Mouse (Mus musculus) hindbrain, embryonic 12.5 days (tissue): ENCODE measurements around the gene Syt13. TPM values are rescaled to one million over a fixed set of nuclear protein-coding genes. Genes with fewer than 3 reads are reported as not detected.

Source experiments
- ATAC-seq: fragments of 200-750 bp; cut with Nextera tagmentation; 2 replicates; pipeline ENCODE4 v1.8.0; 2017; ENCODE audit warnings: moderate TSS enrichment; ENCODE audit not compliant: low FRiP score
- H3K27ac ChIP-seq: fragments of 300-500 bp; sonication (generic); 2 replicates; pipeline ENCODE4 v1.5.1; 2016; ENCODE audit warnings: mild to moderate bottlenecking
- H3K27me3 ChIP-seq: fragments of 300-500 bp; sonication (generic); 2 replicates; pipeline ENCODE4 v1.6.1; 2016; ENCODE audit warnings: mild to moderate bottlenecking
- H3K36me3 ChIP-seq: fragments of 300-500 bp; sonication (generic); 2 replicates; pipeline ENCODE4 v1.6.1; 2016; ENCODE audit warnings: mild to moderate bottlenecking
- H3K4me1 ChIP-seq: fragments of 300-500 bp; sonication (generic); 2 replicates; pipeline ENCODE4 v1.6.1; 2016
- H3K4me2 ChIP-seq: fragments of 300-500 bp; sonication (generic); replicated peaks from 2 replicates; pipeline ENCODE4 v1.6.1; 2016; ENCODE audit warnings: mild to moderate bottlenecking
- H3K4me3 ChIP-seq: fragments of 300-500 bp; sonication (generic); 2 replicates; pipeline ENCODE4 v1.5.1; 2016; ENCODE audit warnings: mild to moderate bottlenecking
- H3K9ac ChIP-seq: fragments of 300-500 bp; sonication (generic); 2 replicates; pipeline ENCODE4 v1.6.1; 2016; ENCODE audit warnings: mild to moderate bottlenecking, moderate library complexity
- H3K9me3 ChIP-seq: fragments of 300-500 bp; sonication (generic); replicated peaks from 2 replicates; pipeline ENCODE4 v1.6.1; 2016; ENCODE audit warnings: mild to moderate bottlenecking
- WGBS: fragments of 180-500 bp; shearing (Covaris S2); methylation state at CpG from one replicate; pipeline ENCODE4 v1.1.7; 2016; 5-methylcytosine and 5-hydroxymethylcytosine counted together
- polyA plus RNA-seq: library from polyadenylated mRNA; unstranded; fragments of >200 nt; fragmentation: Nextera tagmentation; extraction: Ambion mirVana; gene quantifications from 2 replicates; pipeline ENCODE4 v1.2.1, GENCODE M21; 2016

Gene Syt13
- polyA plus RNA-seq, 1 experiment from 2014 or later, result 32.7 TPM

DNA sequence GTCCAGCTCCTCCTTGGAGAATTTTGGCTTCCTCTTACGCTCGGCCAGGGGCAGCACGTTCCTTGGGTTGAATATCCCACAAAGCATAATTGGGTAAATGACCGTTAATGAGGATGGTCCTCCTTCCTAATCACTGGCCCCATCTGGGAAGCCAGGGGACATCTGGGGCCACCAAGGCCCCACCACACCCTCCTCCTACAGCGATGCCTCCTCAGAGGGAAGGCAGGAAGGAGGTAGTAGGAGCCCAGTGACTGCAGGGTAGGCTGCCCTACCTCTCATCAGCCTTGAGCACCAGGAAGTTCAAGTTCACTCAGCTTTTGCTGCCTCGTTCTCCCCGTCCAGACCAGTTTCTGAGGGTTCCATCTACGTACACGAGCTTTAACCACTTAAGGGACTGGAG lies 74.7 kb downstream of the Syt13 start:
- ATAC-seq, result no peak
- H3K27ac ChIP-seq, result no peak overlapping the region
- H3K9ac ChIP-seq, result no peak overlapping the region
- H3K27me3 ChIP-seq, result no peaks in the 10 kb centered on the region
- no peak overlapping the region for H3K4me2 ChIP-seq
- H3K9me3 ChIP-seq, result no peaks in the 10 kb centered on the region
- H3K4me1 ChIP-seq, result peaks cover 15% of the 10 kb centered on the region
- no peak overlapping the region for H3K4me3 ChIP-seq
- peaks cover 27% of the 10 kb centered on the region for H3K36me3 ChIP-seq
- WGBS, result 88% methylated on average over 9 of the region's 9 CpGs

DNA sequence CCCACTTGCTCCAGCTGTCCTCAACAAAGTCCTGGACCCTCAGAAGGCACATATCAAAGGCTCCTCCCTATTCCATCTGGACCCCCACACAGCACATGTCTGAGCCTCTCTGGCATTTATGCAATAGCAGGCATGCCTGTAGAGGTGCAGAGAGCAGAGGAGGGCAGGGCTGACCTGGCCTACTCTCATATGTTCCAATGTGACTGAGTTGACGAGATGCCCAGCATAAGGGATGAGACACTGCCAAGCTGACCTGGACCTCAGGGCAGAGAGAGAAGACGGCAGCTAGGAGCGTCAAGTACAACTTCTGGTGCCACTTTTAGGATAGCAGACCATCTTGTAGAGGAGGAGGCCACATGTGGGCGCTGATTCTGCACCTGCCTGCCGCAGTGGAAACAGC lies 77.1 kb downstream of the Syt13 start:
- Histone ChIP-seq H3K9me3 (no peaks in the 10 kb centered on the region), H3K27me3 (no peaks in the 10 kb centered on the region), H3K27ac (no peak overlapping the region), H3K36me3 (peaks cover 25% of the 10 kb centered on the region; the same call in 1 of the 2 replicates), H3K9ac (no peak overlapping the region), H3K4me3 (no peak overlapping the region), H3K4me2 (no peak overlapping the region), H3K4me1 (peaks cover 13% of the 10 kb centered on the region)
- WGBS, result 93% methylated on average over 5 of the region's 5 CpGs
- no peak for ATAC-seq

DNA sequence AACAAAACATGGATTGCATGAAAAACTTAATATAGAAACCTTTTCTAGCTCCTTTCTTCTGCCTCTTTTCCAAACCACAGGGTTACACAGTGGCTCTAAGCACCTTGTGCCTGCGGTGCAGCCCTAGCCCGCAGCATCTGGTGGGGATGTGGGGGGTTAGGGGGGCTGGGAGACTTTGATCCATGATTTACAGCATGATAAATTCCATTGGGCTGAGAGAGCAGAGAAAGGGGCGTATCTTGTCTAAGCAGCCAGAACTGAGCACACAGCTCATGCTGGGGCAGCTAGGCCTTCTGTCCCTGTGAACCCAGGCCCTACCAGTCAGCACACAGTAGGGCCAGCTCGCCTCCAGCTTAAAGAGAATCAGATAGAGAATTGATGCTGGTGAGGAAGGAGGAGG lies 90.1 kb downstream of the Syt13 start:
- Histone ChIP-seq H3K27ac (no peak overlapping the region), H3K4me2 (no peak overlapping the region), H3K36me3 (0 out of 2 replicates have a peak, but pooled peaks cover 18% of the 10 kb centered on the region), H3K9me3 (no peaks in the 10 kb centered on the region), H3K27me3 (no peaks in the 10 kb centered on the region), H3K4me3 (no peak overlapping the region), H3K4me1 (no peaks in the 10 kb centered on the region), H3K9ac (no peak overlapping the region)
- WGBS, result 64% methylated on average over 4 of the region's 4 CpGs
- ATAC-seq, result no peak

Other genes with a start within 250 kb of the Syt13 start
- 2.9 and 3.6 TPM in 2 replicates for gene Prdm11, start 131.1 kb downstream of the Syt13 start, polyA plus RNA-seq